Mouse (Mus musculus) stomach, postnatal 0 days (tissue): Measurements from ENCODE around the gene Sult2b1.

ENCODE experiments used
- CTCF ChIP-seq: IDR thresholded peaks from 2 replicates; pipeline ENCODE4 v1.5.1; 2016; ENCODE audit warnings: antibody characterized with exemption, low read depth, mild to moderate bottlenecking, moderate library complexity
- EP300 ChIP-seq: optimal IDR thresholded peaks from 2 replicates; pipeline ENCODE3; 2016; ENCODE audit warnings: antibody characterized with exemption

DNA sequence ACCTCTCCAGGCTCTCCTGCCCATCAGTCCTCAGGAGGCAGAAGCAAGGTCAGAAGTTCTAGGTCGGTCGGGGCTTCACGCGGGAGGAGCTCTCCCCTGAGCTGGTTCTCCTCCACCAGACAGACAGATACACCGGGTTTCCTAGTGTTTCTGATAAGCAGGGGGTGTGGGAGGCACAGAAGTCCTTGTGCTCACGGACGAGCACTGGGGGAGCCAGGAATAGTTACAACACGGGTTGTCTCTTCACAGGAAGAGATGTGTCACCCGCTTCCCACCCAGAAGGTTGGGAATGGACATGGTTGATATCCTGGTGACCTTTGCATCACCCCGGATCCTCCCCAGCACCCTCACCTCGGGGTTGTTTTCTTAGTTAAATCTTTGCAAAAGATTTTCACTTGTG, 94.7 kb downstream of the Sult2b1 start:
- TF ChIP-seq CTCF (no peak), EP300 (no peak)
